Mouse (Mus musculus): ENCODE measurements around the gene Mtfmt. TPM values are rescaled to one million over a fixed set of nuclear protein-coding genes. Genes with fewer than 3 reads are reported as not detected.

Gene Mtfmt
- polyA plus RNA-seq, 1 experiment from 2014 or later: 23.0 TPM

- 0 out of 2 replicates have a peak, but pooled peaks cover 3% of the 10 kb centered on the region for H3K4me1 ChIP-seq (ENCODE audit: insufficient read depth, low read length)
- no peaks in the 10 kb centered on the region for H3K36me3 ChIP-seq (ENCODE audit: insufficient read depth, low read length)
- ATAC-seq (ENCODE audit: low FRiP score, low TSS enrichment): no peak
- no peak within 1 kb of the TSS for H3K4me3 ChIP-seq (ENCODE audit: low read length)
- no peak within 1 kb of the TSS for H3K4me2 ChIP-seq (replicated peaks; ENCODE audit: low read depth, low read length)
- no peak within 1 kb of the TSS for H3K9ac ChIP-seq (replicated peaks; ENCODE audit: low read length)
- WGBS: 69% methylated on average over 11 of the region's 11 CpGs
- H3K27me3 ChIP-seq (ENCODE audit: insufficient read depth, low read length): no peaks in the 10 kb centered on the region
- no peaks in the 10 kb centered on the region for H3K9me3 ChIP-seq (ENCODE audit: low read length)
- H3K27ac ChIP-seq (ENCODE audit: low read length): peak within 1 kb of the TSS; percentile 44; the same call in 1 of the 2 replicates
These were observed 12.7 kb upstream of the Mtfmt start, which contains the start of gene Slc51b for GRCm38 (mm10) chr9:65422760-65423501. TSS of gene Slc51b (minus strand) at chr9:65422955.

GRCm38 (mm10) chr9:65424393-65424792 is 11.2 kb upstream of the Mtfmt start:
- 24% methylated on average over 3 of the region's 3 CpGs for WGBS
- Histone ChIP-seq H3K36me3 (ENCODE audit: insufficient read depth, low read length) (no peaks in the 10 kb centered on the region), H3K9ac (replicated peaks; ENCODE audit: low read length) (no peak overlapping the region), H3K27ac (ENCODE audit: low read length) (no peak overlapping the region), H3K4me1 (ENCODE audit: insufficient read depth, low read length) (0 out of 2 replicates have a peak, but pooled peaks cover 3% of the 10 kb centered on the region), H3K4me3 (ENCODE audit: low read length) (no peak overlapping the region), H3K9me3 (ENCODE audit: low read length) (no peaks in the 10 kb centered on the region), H3K27me3 (ENCODE audit: insufficient read depth, low read length) (no peaks in the 10 kb centered on the region), H3K4me2 (replicated peaks; ENCODE audit: low read depth, low read length) (no peak overlapping the region)
- ATAC-seq (ENCODE audit: low FRiP score, low TSS enrichment): no peak

DNA sequence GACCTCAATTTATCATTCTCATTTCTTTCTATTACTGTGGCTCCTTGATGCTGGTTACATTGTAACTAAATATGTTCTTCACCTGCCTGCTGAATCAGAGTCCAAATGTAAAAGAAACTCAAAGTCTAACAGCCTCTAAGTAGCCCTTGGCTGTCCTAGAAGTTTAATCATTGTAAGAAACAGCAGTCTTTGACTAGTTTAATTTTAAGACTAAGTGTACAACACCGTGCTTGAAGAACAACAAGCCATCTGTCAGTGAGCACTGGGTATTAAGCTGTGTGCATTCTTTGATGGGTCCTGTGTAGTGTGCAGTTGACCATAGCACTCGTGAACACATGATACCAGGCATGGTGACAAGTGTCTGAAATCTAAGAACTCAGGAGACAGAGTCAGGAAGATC is 8.1 kb upstream of the Mtfmt start:
- peak; percentile 82 for ATAC-seq (ENCODE audit: low FRiP score, low TSS enrichment)

DNA sequence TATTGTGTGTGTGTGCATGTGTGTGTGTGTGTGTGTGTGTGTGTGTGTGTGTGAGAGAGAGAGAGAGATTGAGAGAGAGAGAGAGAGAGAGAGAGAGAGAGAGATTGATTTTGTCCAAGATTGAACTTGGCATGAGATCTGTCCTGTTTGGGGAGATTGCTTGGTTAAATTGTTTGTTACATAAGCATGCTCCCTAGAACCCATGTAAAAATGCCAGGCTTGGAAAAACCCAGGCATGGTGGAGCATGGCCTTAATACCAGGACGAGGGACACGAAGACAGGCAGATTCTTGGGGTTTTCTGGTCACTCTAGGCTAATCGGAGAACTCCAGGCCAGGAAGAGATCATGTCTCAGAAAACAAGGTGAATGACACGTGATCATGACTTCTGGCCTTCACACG is 7.6 kb upstream of the Mtfmt start:
- Histone ChIP-seq H3K36me3 (ENCODE audit: insufficient read depth, low read length) (no peaks in the 10 kb centered on the region), H3K4me1 (ENCODE audit: insufficient read depth, low read length) (0 out of 2 replicates have a peak, but pooled peaks cover 3% of the 10 kb centered on the region), H3K4me2 (replicated peaks; ENCODE audit: low read depth, low read length) (no peak overlapping the region), H3K27ac (ENCODE audit: low read length) (peak overlapping the region; percentile 66; the same call in 1 of the 2 replicates), H3K9ac (replicated peaks; ENCODE audit: low read length) (no peak overlapping the region), H3K27me3 (ENCODE audit: insufficient read depth, low read length) (no peaks in the 10 kb centered on the region), H3K4me3 (ENCODE audit: low read length) (no peak overlapping the region), H3K9me3 (ENCODE audit: low read length) (no peaks in the 10 kb centered on the region)
- ATAC-seq (ENCODE audit: low FRiP score, low TSS enrichment): no peak
- WGBS: 90% methylated on average over 5 of the region's 5 CpGs

More for the DNA sequence above, 8.1 kb upstream of the Mtfmt start:
- H3K4me3 ChIP-seq (ENCODE audit: low read length): no peak overlapping the region
- 0 out of 2 replicates have a peak, but pooled peaks cover 3% of the 10 kb centered on the region for H3K4me1 ChIP-seq (ENCODE audit: insufficient read depth, low read length)
- no peak overlapping the region for H3K9ac ChIP-seq (replicated peaks; ENCODE audit: low read length)
- no peaks in the 10 kb centered on the region for H3K27me3 ChIP-seq (ENCODE audit: insufficient read depth, low read length)
- no peaks in the 10 kb centered on the region for H3K36me3 ChIP-seq (ENCODE audit: insufficient read depth, low read length)
- H3K4me2 ChIP-seq (replicated peaks; ENCODE audit: low read depth, low read length): no peak overlapping the region
- H3K9me3 ChIP-seq (ENCODE audit: low read length): no peaks in the 10 kb centered on the region
- H3K27ac ChIP-seq (ENCODE audit: low read length): peak overlapping the region; percentile 18; the same call in 1 of the 2 replicates
- 35% methylated on average over 2 of the region's 2 CpGs for WGBS

- H3K27ac ChIP-seq (ENCODE audit: low read length): no peak overlapping the region
- no peaks in the 10 kb centered on the region for H3K27me3 ChIP-seq (ENCODE audit: insufficient read depth, low read length)
- H3K9ac ChIP-seq (replicated peaks; ENCODE audit: low read length): no peak overlapping the region
- no peaks in the 10 kb centered on the region for H3K4me1 ChIP-seq (ENCODE audit: insufficient read depth, low read length)
- H3K4me2 ChIP-seq (replicated peaks; ENCODE audit: low read depth, low read length): no peak overlapping the region
- H3K36me3 ChIP-seq (ENCODE audit: insufficient read depth, low read length): no peaks in the 10 kb centered on the region
- H3K9me3 ChIP-seq (ENCODE audit: low read length): no peaks in the 10 kb centered on the region
- ATAC-seq (ENCODE audit: low FRiP score, low TSS enrichment): no peak
- no peak overlapping the region for H3K4me3 ChIP-seq (ENCODE audit: low read length)
These were observed 5.2 kb upstream of the Mtfmt start for GRCm38 (mm10) chr9:65430401-65430800.

DNA sequence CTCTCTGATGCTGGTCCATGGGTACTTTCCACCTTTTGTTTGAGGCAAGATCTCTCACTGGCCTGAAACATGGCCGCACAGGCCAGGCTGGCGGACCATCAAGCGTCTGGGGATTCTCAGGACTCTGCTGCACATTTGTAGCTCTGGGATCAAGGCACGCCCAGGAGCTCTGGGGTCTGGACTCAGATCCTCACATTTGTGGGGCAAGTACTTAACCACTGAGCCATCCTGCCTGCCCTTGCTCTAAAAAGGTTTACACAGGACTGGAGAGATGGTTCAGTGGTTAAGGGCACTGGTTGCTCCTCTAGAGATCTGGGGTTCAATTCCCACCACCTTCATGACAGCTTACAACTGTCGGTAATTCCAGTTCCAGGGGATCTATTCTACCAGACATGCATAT is 4.7 kb upstream of the Mtfmt start:
- Histone ChIP-seq H3K27ac (ENCODE audit: low read length) (no peak overlapping the region), H3K4me2 (replicated peaks; ENCODE audit: low read depth, low read length) (no peak overlapping the region), H3K4me1 (ENCODE audit: insufficient read depth, low read length) (no peaks in the 10 kb centered on the region), H3K27me3 (ENCODE audit: insufficient read depth, low read length) (no peaks in the 10 kb centered on the region), H3K9ac (replicated peaks; ENCODE audit: low read length) (no peak overlapping the region), H3K36me3 (ENCODE audit: insufficient read depth, low read length) (no peaks in the 10 kb centered on the region), H3K4me3 (ENCODE audit: low read length) (no peak overlapping the region), H3K9me3 (ENCODE audit: low read length) (no peaks in the 10 kb centered on the region)
- ATAC-seq (ENCODE audit: low FRiP score, low TSS enrichment): no peak
- WGBS: 90% methylated on average over 5 of the region's 5 CpGs

GRCm38 (mm10) chr9:65432236-65432635 is 3.3 kb upstream of the Mtfmt start:
- H3K36me3 ChIP-seq (ENCODE audit: insufficient read depth, low read length): no peaks in the 10 kb centered on the region
- H3K9me3 ChIP-seq (ENCODE audit: low read length): no peaks in the 10 kb centered on the region
- no peak overlapping the region for H3K9ac ChIP-seq (replicated peaks; ENCODE audit: low read length)
- ATAC-seq (ENCODE audit: low FRiP score, low TSS enrichment): no peak
- no peak overlapping the region for H3K4me2 ChIP-seq (replicated peaks; ENCODE audit: low read depth, low read length)
- H3K4me3 ChIP-seq (ENCODE audit: low read length): no peak overlapping the region
- peaks cover 8% of the 10 kb centered on the region for H3K4me1 ChIP-seq (ENCODE audit: insufficient read depth, low read length)
- H3K27me3 ChIP-seq (ENCODE audit: insufficient read depth, low read length): no peaks in the 10 kb centered on the region
- H3K27ac ChIP-seq (ENCODE audit: low read length): no peak overlapping the region
- under 1% methylated on average over 3 of the region's 3 CpGs for WGBS

DNA sequence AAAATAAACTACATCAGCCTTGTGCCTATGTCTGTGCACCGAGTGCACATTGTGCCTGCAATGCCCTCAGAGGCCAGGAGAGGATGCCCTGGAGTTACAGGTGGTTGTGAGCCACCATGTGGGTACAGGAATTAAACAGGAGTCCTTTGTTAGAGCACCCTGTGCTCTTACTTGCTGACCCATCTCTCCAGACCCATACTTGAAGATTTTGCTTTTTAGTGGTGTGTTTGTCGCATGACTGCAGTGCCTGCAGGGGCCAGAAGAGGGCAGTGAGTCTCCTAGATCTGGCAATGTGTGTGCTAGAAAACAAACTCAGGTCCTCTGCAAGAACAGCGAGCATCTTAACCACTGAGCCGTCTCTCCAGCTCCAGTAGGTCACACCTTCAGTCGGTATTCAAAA is 1.4 kb upstream of the Mtfmt start:
- Histone ChIP-seq H3K4me1 (ENCODE audit: insufficient read depth, low read length) (peaks cover 8% of the 10 kb centered on the region), H3K27me3 (ENCODE audit: insufficient read depth, low read length) (no peaks in the 10 kb centered on the region), H3K9ac (replicated peaks; ENCODE audit: low read length) (no peak overlapping the region), H3K27ac (ENCODE audit: low read length) (no peak overlapping the region), H3K4me2 (replicated peaks; ENCODE audit: low read depth, low read length) (no peak overlapping the region), H3K36me3 (ENCODE audit: insufficient read depth, low read length) (no peaks in the 10 kb centered on the region), H3K4me3 (ENCODE audit: low read length) (no peak overlapping the region), H3K9me3 (ENCODE audit: low read length) (no peaks in the 10 kb centered on the region)
- no peak for ATAC-seq (ENCODE audit: low FRiP score, low TSS enrichment)
- 69% methylated on average over 5 of the region's 5 CpGs for WGBS

DNA sequence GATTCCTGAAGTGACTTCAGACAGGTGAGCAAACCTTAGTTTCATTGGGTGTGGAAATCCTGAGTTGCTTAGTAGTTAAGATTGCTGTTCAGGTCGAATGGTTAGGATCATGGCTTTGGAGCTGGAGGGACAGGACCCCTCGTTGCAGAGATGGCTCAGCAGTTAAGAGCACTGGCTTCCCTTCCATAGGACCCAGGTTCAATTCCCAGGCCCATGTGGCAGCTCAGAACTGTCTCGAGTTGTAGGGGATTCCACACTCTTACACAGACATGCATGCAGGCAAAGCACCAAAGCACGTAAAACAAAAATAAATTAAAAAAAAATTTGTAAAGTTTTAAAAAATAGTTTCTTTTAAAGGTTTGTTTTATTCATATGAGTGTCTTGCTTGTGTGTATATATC is 371 bp upstream of the Mtfmt start:
- 78% methylated on average over 4 of the region's 4 CpGs for WGBS
- no peaks in the 10 kb centered on the region for H3K9me3 ChIP-seq (ENCODE audit: low read length)
- H3K4me3 ChIP-seq (ENCODE audit: low read length): no peak overlapping the region; the same call in 1 of the 2 replicates
- H3K36me3 ChIP-seq (ENCODE audit: insufficient read depth, low read length): no peaks in the 10 kb centered on the region; the same call in 1 of the 2 replicates
- H3K4me1 ChIP-seq (ENCODE audit: insufficient read depth, low read length): peaks cover 8% of the 10 kb centered on the region
- no peak overlapping the region for H3K27ac ChIP-seq (ENCODE audit: low read length)
- peak; percentile 59 for ATAC-seq (ENCODE audit: low FRiP score, low TSS enrichment)
- no peak overlapping the region for H3K4me2 ChIP-seq (replicated peaks; ENCODE audit: low read depth, low read length)
- H3K27me3 ChIP-seq (ENCODE audit: insufficient read depth, low read length): no peaks in the 10 kb centered on the region
- no peak overlapping the region for H3K9ac ChIP-seq (replicated peaks; ENCODE audit: low read length)

- Histone ChIP-seq H3K9ac (replicated peaks; ENCODE audit: low read length) (no peak overlapping the region), H3K27me3 (ENCODE audit: insufficient read depth, low read length) (no peaks in the 10 kb centered on the region), H3K36me3 (ENCODE audit: insufficient read depth, low read length) (peaks cover 44% of the 10 kb centered on the region), H3K4me2 (replicated peaks; ENCODE audit: low read depth, low read length) (no peak overlapping the region), H3K4me1 (ENCODE audit: insufficient read depth, low read length) (no peaks in the 10 kb centered on the region), H3K4me3 (ENCODE audit: low read length) (no peak overlapping the region), H3K9me3 (ENCODE audit: low read length) (no peaks in the 10 kb centered on the region), H3K27ac (ENCODE audit: low read length) (no peak overlapping the region)
- WGBS: 90% methylated on average over 4 of the region's 4 CpGs
- no peak for ATAC-seq (ENCODE audit: low FRiP score, low TSS enrichment)
These were observed 9.1 kb downstream of the Mtfmt start for GRCm38 (mm10) chr9:65444692-65445091.
